Mouse (Mus musculus): Measurements from ENCODE around the gene Dok3. TPM values are rescaled to one million over a fixed set of nuclear protein-coding genes. Genes with fewer than 3 reads are reported as not detected.

Gene Dok3
- polyA plus RNA-seq, 1 experiment from 2014 or later, result 2.3 TPM

DNA sequence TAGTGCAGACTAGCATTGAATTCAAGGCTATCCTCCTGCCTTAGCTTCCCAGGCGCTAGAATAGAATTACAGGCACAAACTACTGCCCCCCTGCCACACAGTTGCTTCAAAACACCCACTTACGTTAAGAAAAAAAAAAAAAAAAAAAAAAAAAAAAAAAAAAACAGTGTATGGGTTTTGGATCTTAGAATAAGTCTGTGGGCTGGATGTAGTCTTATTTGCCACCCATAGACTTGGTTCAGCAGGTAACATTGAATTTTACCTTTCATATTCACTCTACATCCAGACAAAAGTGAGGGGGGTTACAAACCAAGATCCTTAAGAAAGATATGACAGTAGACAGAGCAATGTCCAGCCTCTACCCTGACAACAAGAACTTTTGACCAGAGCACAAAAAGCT is 38.9 kb upstream of the Dok3 start:
- Histone ChIP-seq H3K9me3 (no peaks in the 10 kb centered on the region), H3K9ac (no peak overlapping the region), H3K4me2 (no peak overlapping the region), H3K4me3 (no peak overlapping the region), H3K27ac (no peak overlapping the region), H3K36me3 (peaks cover 25% of the 10 kb centered on the region), H3K4me1 (peaks cover 21% of the 10 kb centered on the region), H3K27me3 (no peaks in the 10 kb centered on the region)
- ATAC-seq (ENCODE audit: insufficient number of reproducible peaks, insufficient read depth, low FRiP score, low TSS enrichment, low read depth), result no peak
- WGBS, result 89% methylated on average over 2 of the region's 2 CpGs

DNA sequence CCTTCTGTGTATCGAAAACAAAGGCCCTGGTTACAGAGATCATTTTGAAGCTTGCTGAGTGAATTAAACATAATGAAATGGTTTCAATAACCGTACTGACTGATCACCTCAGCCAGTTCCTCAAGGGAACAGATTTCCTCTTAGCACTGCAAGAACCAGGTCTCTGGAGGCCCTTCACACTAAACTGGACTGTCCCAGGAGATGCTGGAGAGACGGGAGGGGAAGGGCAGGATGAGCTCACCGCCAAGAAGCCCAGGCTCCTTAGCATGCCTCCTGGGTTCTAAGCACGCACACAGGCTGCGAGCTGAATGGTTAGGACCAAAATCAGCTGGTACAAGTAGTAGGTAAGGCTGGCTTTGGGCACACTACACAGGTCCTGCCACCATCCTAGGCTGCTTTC is 37.9 kb upstream of the Dok3 start:
- 88% methylated on average over 6 of the region's 6 CpGs for WGBS

DNA sequence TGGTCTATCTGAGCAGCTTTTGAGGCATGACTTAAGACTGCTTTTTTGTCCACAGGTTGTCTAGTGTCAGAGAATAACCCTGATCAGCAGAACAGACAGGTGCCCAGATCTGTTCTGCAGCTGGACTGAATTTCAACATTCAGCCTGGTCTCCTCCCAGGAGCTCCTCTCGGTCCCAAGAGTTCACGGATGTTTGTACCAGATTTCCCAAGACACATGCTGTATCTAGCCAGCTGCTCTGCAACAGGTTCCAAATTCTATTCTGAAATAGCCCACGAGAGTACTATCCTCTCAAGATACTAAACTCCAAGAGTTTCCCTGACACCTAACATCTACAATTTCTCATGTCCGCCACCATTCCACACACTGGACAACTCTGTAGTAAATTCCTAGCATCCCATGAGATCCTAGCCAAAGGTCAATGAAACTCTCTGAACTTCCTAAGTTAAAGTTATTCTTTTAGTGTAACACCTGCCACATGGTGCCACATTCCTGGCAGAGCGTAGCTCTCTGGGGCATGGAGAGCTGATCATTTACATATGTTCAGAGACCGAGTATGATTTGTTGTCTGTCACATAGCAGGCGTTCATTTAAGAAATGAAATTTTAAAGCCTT is 34.3 kb upstream of the Dok3 start:
- Histone ChIP-seq H3K9ac (no peak overlapping the region), H3K36me3 (peaks cover 38% of the 10 kb centered on the region), H3K4me1 (peaks cover 4% of the 10 kb centered on the region; the same call in 1 of the 2 replicates), H3K4me3 (no peak overlapping the region), H3K27me3 (no peaks in the 10 kb centered on the region), H3K27ac (no peak overlapping the region), H3K4me2 (no peak overlapping the region), H3K9me3 (no peaks in the 10 kb centered on the region)
- ATAC-seq (ENCODE audit: insufficient number of reproducible peaks, insufficient read depth, low FRiP score, low TSS enrichment, low read depth), result no peak
- 59% methylated on average over 7 of the region's 7 CpGs for WGBS

More for the DNA sequence above, 37.9 kb upstream of the Dok3 start:
- Histone ChIP-seq H3K9me3 (no peaks in the 10 kb centered on the region), H3K4me3 (no peak overlapping the region), H3K9ac (no peak overlapping the region), H3K4me2 (no peak overlapping the region), H3K27me3 (no peaks in the 10 kb centered on the region), H3K27ac (no peak overlapping the region), H3K4me1 (peaks cover 17% of the 10 kb centered on the region), H3K36me3 (peaks cover 27% of the 10 kb centered on the region)
- no peak for ATAC-seq (ENCODE audit: insufficient number of reproducible peaks, insufficient read depth, low FRiP score, low TSS enrichment, low read depth)

DNA sequence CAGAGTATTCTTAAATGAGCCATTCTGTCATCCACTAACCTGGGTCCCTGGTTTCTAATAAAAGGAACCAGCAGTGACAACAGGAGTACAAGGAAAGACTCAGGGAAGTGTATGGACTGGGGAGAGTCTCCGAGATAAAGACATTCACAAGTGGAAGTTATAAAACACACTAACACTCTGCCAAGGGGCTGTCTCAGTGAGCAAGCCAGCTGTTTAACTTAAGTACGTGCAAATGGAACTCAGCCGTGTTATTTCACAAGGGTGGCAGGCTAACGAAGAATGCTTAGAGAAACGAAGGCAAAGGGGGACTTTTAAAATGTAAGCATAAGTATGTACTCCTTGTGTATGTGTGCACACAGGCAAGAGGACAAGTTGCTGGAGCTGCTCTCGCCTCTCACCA is 28.4 kb upstream of the Dok3 start:
- Histone ChIP-seq H3K27me3 (no peaks in the 10 kb centered on the region), H3K9ac (no peak overlapping the region), H3K4me1 (no peaks in the 10 kb centered on the region), H3K4me2 (no peak overlapping the region), H3K36me3 (peaks cover 67% of the 10 kb centered on the region), H3K27ac (no peak overlapping the region), H3K4me3 (no peak overlapping the region), H3K9me3 (no peaks in the 10 kb centered on the region)
- WGBS, result 90% methylated on average over 6 of the region's 6 CpGs
- no peak for ATAC-seq (ENCODE audit: insufficient number of reproducible peaks, insufficient read depth, low FRiP score, low TSS enrichment, low read depth)

DNA sequence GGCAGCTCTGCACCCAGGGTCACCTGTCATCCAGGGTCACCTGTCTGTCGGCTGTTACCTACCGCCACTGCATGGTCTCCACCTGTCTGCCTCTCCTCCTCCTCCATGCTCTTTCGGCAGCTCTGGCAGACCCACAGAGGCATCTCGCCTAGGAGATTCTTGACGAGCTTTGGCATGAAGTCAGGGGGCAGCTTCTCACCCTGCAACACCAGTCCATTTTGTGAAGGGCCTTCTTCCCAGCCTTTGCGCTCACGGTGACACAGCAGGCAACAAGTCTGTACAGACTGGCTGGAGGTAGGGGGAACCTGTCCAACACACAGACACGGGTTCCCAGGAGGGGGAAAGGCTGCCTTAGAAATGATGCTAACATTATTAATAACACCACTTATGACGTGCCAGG is 26.8 kb upstream of the Dok3 start:
- no peak for ATAC-seq (ENCODE audit: insufficient number of reproducible peaks, insufficient read depth, low FRiP score, low TSS enrichment, low read depth)
- Histone ChIP-seq H3K9ac (no peak overlapping the region), H3K4me3 (no peak overlapping the region), H3K27ac (no peak overlapping the region), H3K9me3 (no peaks in the 10 kb centered on the region), H3K4me1 (no peaks in the 10 kb centered on the region), H3K27me3 (no peaks in the 10 kb centered on the region), H3K4me2 (no peak overlapping the region), H3K36me3 (peaks cover 76% of the 10 kb centered on the region)
- 92% methylated on average over 9 of the region's 9 CpGs for WGBS

DNA sequence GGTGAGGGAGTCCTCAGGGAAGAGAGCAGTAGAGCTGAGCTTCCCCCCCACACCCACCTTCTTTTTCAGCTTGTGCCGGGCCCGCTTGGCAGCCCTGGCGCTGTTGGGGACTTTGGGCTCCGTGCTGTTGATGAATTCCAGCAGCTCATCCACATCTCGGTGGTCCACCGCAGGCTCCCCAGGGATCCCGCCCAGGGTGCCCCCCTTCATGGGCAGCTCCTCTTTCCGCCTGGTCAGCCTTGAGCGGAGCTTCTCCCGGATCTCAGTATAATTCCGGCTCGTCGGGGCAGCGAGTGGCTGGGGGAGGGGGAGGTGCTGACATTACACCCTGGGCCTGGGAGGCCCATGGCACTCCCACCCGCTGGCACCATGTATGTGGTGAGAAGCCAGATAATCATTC is 20.0 kb upstream of the Dok3 start:
- Histone ChIP-seq H3K4me1 (no peaks in the 10 kb centered on the region), H3K9me3 (no peaks in the 10 kb centered on the region), H3K27ac (no peak overlapping the region), H3K9ac (no peak overlapping the region), H3K36me3 (peaks cover 100% of the 10 kb centered on the region), H3K4me3 (no peak overlapping the region), H3K4me2 (no peak overlapping the region), H3K27me3 (no peaks in the 10 kb centered on the region)
- WGBS, result 86% methylated on average over 15 of the region's 15 CpGs
- ATAC-seq (ENCODE audit: insufficient number of reproducible peaks, insufficient read depth, low FRiP score, low TSS enrichment, low read depth), result no peak

DNA sequence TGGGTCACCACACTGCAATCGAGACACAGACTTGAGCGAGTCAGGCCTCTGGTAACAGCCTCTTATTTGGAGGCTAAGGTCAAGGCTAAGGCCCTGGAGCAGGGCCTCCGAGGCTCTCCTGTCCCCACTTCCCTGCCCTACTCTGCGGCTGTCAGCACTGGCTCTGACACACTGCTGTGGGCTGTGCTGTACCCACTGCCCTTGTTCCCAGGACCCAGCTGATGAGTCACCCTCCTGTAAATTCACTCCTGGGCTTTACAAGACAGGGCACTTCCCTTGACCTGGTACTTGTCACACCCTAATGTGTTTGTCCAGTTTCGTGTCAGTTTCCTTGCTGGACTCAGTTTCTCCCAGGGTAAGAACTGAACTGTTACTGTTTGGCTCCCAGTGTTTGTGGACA is 19.3 kb upstream of the Dok3 start:
- Histone ChIP-seq H3K4me3 (no peak overlapping the region), H3K9ac (no peak overlapping the region), H3K36me3 (peaks cover 100% of the 10 kb centered on the region), H3K9me3 (no peaks in the 10 kb centered on the region), H3K27me3 (no peaks in the 10 kb centered on the region), H3K4me1 (no peaks in the 10 kb centered on the region), H3K4me2 (no peak overlapping the region), H3K27ac (no peak overlapping the region)
- 89% methylated on average over 5 of the region's 5 CpGs for WGBS
- no peak for ATAC-seq (ENCODE audit: insufficient number of reproducible peaks, insufficient read depth, low FRiP score, low TSS enrichment, low read depth)

DNA sequence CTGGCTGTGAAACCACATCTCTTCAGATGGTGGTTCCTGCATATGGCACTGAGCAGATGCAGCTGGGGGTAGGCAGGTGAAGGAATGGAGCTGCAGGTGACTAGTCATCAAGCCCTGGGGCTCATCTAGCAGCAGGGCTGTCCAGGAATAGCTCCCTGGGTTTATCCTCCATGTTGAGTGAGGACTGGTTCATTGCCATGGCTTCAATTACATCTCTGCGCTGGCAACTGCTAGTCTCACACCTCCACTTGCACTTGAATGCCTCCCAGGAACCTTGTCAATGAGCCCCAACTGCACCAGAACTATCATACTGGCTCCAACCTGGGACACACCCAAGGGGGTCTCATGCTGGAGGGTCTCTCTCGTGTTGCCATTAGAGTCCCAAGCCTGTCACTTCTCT is 18.8 kb upstream of the Dok3 start:
- Histone ChIP-seq H3K4me2 (no peak overlapping the region), H3K4me3 (no peak overlapping the region), H3K9ac (no peak overlapping the region), H3K9me3 (no peaks in the 10 kb centered on the region), H3K27me3 (no peaks in the 10 kb centered on the region), H3K4me1 (no peaks in the 10 kb centered on the region), H3K27ac (no peak overlapping the region), H3K36me3 (peaks cover 100% of the 10 kb centered on the region)
- WGBS, result 96% methylated on average over 2 of the region's 2 CpGs
- no peak for ATAC-seq (ENCODE audit: insufficient number of reproducible peaks, insufficient read depth, low FRiP score, low TSS enrichment, low read depth)

DNA sequence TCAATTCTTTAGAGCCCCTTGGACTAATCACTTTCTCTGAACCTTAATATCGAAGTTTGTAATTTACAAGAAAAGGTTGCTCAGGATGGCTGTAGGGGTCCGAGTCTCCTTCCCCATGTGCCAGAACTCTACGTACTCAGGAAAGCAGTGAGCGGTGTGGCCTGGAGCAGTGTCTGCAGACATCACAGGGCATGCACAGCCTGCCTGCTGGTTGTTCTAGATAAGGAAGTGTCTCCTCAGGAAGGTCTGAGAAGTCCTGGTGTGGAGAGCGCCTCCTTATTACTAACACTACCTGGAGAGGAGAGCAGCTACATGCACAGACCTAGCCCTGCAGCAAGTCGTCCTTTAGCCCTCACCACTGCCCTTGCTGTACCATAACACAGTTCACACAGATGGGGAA is 15.7 kb upstream of the Dok3 start:
- Histone ChIP-seq H3K9me3 (no peaks in the 10 kb centered on the region), H3K4me1 (no peaks in the 10 kb centered on the region), H3K4me2 (no peak overlapping the region), H3K27me3 (no peaks in the 10 kb centered on the region), H3K36me3 (peaks cover 100% of the 10 kb centered on the region), H3K27ac (no peak overlapping the region), H3K9ac (no peak overlapping the region), H3K4me3 (no peak overlapping the region)
- 90% methylated on average over 6 of the region's 6 CpGs for WGBS
- no peak for ATAC-seq (ENCODE audit: insufficient number of reproducible peaks, insufficient read depth, low FRiP score, low TSS enrichment, low read depth)

DNA sequence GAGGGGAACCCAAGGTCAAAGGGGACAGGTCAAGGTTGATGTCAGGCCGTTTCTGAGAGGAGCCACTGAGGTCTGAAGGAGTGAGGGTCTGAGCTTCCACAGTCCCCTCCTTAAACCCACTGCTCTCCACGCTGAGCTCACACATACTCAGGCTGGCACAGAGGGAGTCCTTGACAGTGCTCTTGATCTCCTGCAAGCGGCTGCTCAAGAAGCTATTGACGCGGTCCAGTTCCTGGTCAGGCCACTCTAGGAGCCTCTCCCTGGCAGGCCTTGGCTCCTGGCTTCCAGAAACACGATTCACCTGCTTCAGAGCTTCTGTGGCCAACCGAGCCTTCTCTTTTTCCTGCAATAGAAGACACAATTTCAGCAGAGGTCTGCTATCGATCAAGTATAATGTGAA is 14.4 kb upstream of the Dok3 start:
- Histone ChIP-seq H3K9ac (no peak overlapping the region), H3K27ac (no peak overlapping the region), H3K9me3 (no peaks in the 10 kb centered on the region), H3K4me1 (no peaks in the 10 kb centered on the region), H3K36me3 (peaks cover 100% of the 10 kb centered on the region), H3K27me3 (no peaks in the 10 kb centered on the region), H3K4me3 (no peak overlapping the region), H3K4me2 (no peak overlapping the region)
- no peak for ATAC-seq (ENCODE audit: insufficient number of reproducible peaks, insufficient read depth, low FRiP score, low TSS enrichment, low read depth)
- 86% methylated on average over 8 of the region's 8 CpGs for WGBS

DNA sequence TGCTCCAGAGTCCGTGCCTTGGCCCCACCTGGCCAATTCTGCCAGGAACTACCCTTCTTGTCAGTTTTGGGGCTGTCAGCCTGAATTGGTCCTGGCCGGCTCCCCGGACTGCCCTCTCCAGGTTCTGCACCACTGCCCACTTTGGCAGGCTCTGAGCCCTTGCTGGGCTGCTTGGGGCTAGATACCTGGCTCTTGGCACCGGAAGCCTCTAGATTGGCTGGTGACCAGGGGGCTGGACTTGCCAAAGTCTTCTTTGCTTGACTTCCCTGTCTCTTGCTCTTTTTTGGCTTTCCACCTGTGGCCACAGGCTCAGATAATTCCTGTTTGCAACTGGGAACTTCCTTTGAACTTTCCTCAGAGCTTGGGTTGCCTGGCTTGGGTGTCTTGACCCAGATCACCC is 13.8 kb upstream of the Dok3 start:
- 100% methylated on average over 4 of the region's 4 CpGs for WGBS
- H3K9ac ChIP-seq, result no peak overlapping the region
- no peak overlapping the region for H3K4me3 ChIP-seq
- no peak overlapping the region for H3K27ac ChIP-seq
- H3K27me3 ChIP-seq, result no peaks in the 10 kb centered on the region
- no peaks in the 10 kb centered on the region for H3K9me3 ChIP-seq
- H3K36me3 ChIP-seq, result peaks cover 99% of the 10 kb centered on the region
- no peak overlapping the region for H3K4me2 ChIP-seq
- ATAC-seq (ENCODE audit: insufficient number of reproducible peaks, insufficient read depth, low FRiP score, low TSS enrichment, low read depth), result no peak
- H3K4me1 ChIP-seq, result no peaks in the 10 kb centered on the region

DNA sequence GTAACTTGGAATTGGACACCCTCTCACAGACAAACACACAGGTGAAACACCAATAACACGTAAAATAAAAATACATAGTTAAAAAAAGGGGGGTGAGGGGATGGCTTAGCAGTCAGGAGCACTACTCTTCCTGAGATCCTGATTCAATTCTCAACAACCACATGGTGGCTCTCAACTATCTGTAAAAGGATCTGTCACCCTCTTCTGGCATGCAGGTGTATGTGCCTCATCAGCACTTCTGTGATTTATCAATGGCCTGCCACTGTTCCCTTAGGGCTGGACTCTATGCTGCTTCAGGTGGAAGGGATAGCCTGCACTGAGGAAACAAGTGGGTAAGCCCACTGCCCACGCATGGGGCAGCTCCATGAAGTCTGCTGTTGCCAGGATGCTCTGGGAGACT is 11.8 kb upstream of the Dok3 start:
- no peak overlapping the region for H3K4me2 ChIP-seq
- H3K36me3 ChIP-seq, result peaks cover 85% of the 10 kb centered on the region
- peaks cover 3% of the 10 kb centered on the region; the same call in 1 of the 2 replicates for H3K4me1 ChIP-seq
- H3K27ac ChIP-seq, result no peak overlapping the region
- H3K9me3 ChIP-seq, result no peaks in the 10 kb centered on the region
- H3K9ac ChIP-seq, result no peak overlapping the region
- no peaks in the 10 kb centered on the region for H3K27me3 ChIP-seq
- 88% methylated on average over 2 of the region's 2 CpGs for WGBS
- no peak overlapping the region for H3K4me3 ChIP-seq
- no peak for ATAC-seq (ENCODE audit: insufficient number of reproducible peaks, insufficient read depth, low FRiP score, low TSS enrichment, low read depth)

All from embryonic facial prominence, embryonic 13.5 days (tissue).